Mouse (Mus musculus) mouse embryonic stem cell (cell line): ENCODE data around the gene Pard3b.

Experiments used
- in situ Hi-C, 2 experiments: fragments of 300-500 bp; cut with MboI; formaldehyde crosslinking; loops; 1 replicate in 1 of 2; 3 replicates in 1 of 2; pipeline ENCODE4 v1.14.3; 2019 to 2020; ENCODE audit warnings: low sequenced_read_pairs in 2 of 2, low pct_unique_long_range_greater_than_20kb in 1 of 2, mixed read lengths in 1 of 2; ENCODE audit not compliant: unreplicated experiment in 1 of 2

Pard3b gene

GRCm38 (mm10) chr1:61736550-61736949, 97.9 kb downstream of the Pard3b start:
- in situ Hi-C loops, result no loop called here

GRCm38 (mm10) chr1:61742831-61743230, 104.2 kb downstream of the Pard3b start:
- in situ Hi-C loops, result no loop called here

GRCm38 (mm10) chr1:61747481-61747880, 108.9 kb downstream of the Pard3b start:
- in situ Hi-C loops, result no loop called here

GRCm38 (mm10) chr1:61751008-61751407, 112.4 kb downstream of the Pard3b start:
- in situ Hi-C loops, result loop anchor here (25.0 kb wide), 2 partner anchors 214 to 364 kb away; no protein-coding TSS in a partner anchor

GRCm38 (mm10) chr1:61756771-61757170, 118.1 kb downstream of the Pard3b start:
- in situ Hi-C loops, result loop anchor here (25.0 kb wide), 2 partner anchors 219 to 369 kb away; no protein-coding TSS in a partner anchor

- in situ Hi-C loops, result loop anchor here (25.0 kb wide), 2 partner anchors 234 to 384 kb away; no protein-coding TSS in a partner anchor
Observed at GRCm38 (mm10) chr1:61771213-61771612, 132.6 kb downstream of the Pard3b start.

GRCm38 (mm10) chr1:61778731-61779130, 140.1 kb downstream of the Pard3b start:
- in situ Hi-C loops, result no loop called here

- in situ Hi-C loops, result no loop called here
Observed at GRCm38 (mm10) chr1:61779906-61780305, 141.3 kb downstream of the Pard3b start.

GRCm38 (mm10) chr1:61796296-61796695, 157.7 kb downstream of the Pard3b start:
- in situ Hi-C loops, result no loop called here

- in situ Hi-C loops, result no loop called here
Observed at GRCm38 (mm10) chr1:61820213-61820612, 181.6 kb downstream of the Pard3b start.

- in situ Hi-C loops, result no loop called here
Observed at GRCm38 (mm10) chr1:61825560-61826191, 187.1 kb downstream of the Pard3b start.

GRCm38 (mm10) chr1:61837006-61837544, 198.5 kb downstream of the Pard3b start:
- in situ Hi-C loops, result no loop called here

GRCm38 (mm10) chr1:61846606-61847005, 208.0 kb downstream of the Pard3b start:
- in situ Hi-C loops, result no loop called here

- in situ Hi-C loops, result no loop called here
Observed at GRCm38 (mm10) chr1:61849029-61849714, 210.5 kb downstream of the Pard3b start.

- in situ Hi-C loops, result no loop called here
Observed at GRCm38 (mm10) chr1:61850471-61850870, 211.8 kb downstream of the Pard3b start.

- in situ Hi-C loops, result no loop called here
Observed at GRCm38 (mm10) chr1:61851176-61851575, 212.6 kb downstream of the Pard3b start.

- in situ Hi-C loops, result no loop called here
Observed at GRCm38 (mm10) chr1:61867286-61868082, 228.9 kb downstream of the Pard3b start.

GRCm38 (mm10) chr1:61874875-61875274, 236.3 kb downstream of the Pard3b start:
- in situ Hi-C loops, result no loop called here
